Mouse (Mus musculus): ENCODE measurements at regions not wholly inside any gene's neighbourhood (a gene's known extent, or its start where the extent isn't known, plus 50 kb on each side); places are given as distances from the start of the nearest gene placed in this dataset.

GRCm38 (mm10) chr8:113466683-113467082, 168.7 kb upstream of the Mon1b start:
- TF ChIP-seq E2F4 (IDR thresholded peaks at IDR 0.05; ENCODE audit: insufficient read depth) (no peak), MAX (IDR thresholded peaks at IDR 0.05; ENCODE audit: low read depth) (no peak), TCF3 (IDR thresholded peaks at IDR 0.05; ENCODE audit: insufficient read length, low read depth) (no peak), SRF (IDR thresholded peaks at IDR 0.05; ENCODE audit: control insufficient read depth, insufficient read length, low read depth) (no peak), CEBPB (IDR thresholded peaks at IDR 0.05; ENCODE audit: insufficient read depth, poor library complexity, severe bottlenecking) (no peak), POLR2AphosphoS2 (IDR thresholded peaks at IDR 0.05; ENCODE audit: insufficient read length, low read depth) (no peak), POLR2A (IDR thresholded peaks at IDR 0.05; ENCODE audit: insufficient read length, low read depth) (no peak), USF1 (IDR thresholded peaks at IDR 0.05; ENCODE audit: low read depth) (no peak), REST (IDR thresholded peaks at IDR 0.05; ENCODE audit: insufficient read depth, insufficient read length) (no peak), MYOD1 (IDR thresholded peaks at IDR 0.05; ENCODE audit: control insufficient read depth in 1 of 3, insufficient read length in 2 of 3, low read depth in 2 of 3) (no peak), TCF12 (IDR thresholded peaks at IDR 0.05; ENCODE audit: insufficient read depth, poor library complexity, severe bottlenecking) (no peak), MYOG (IDR thresholded peaks at IDR 0.05; ENCODE audit: control insufficient read depth in 1 of 3, insufficient read depth in 1 of 3, insufficient read length in 2 of 3, low read depth in 2 of 3) (no peak)
- H3K4me2 ChIP-seq (ENCODE audit: low read depth) = no peak overlapping the region
- no peaks in the 10 kb centered on the region for H3K27me3 ChIP-seq (ENCODE audit: control insufficient read depth, insufficient read depth, insufficient read length)
- no peak overlapping the region for H3ac ChIP-seq (ENCODE audit: control insufficient read depth, insufficient read length)
- no peaks in the 10 kb centered on the region for H3K79me2 ChIP-seq (ENCODE audit: control insufficient read depth, insufficient read depth)
- H3K36me3 ChIP-seq (ENCODE audit: control insufficient read depth, insufficient read depth) = no peaks in the 10 kb centered on the region
- H3K4me3 ChIP-seq = no peak overlapping the region

GRCm38 (mm10) chr8:113489436-113490107, 145.8 kb upstream of the Mon1b start:
- Histone ChIP-seq H3K4me2 (ENCODE audit: low read depth) (no peak overlapping the region), H3K79me2 (ENCODE audit: control insufficient read depth, insufficient read depth) (no peaks in the 10 kb centered on the region), H3ac (ENCODE audit: control insufficient read depth, insufficient read length) (no peak overlapping the region), H3K36me3 (ENCODE audit: control insufficient read depth, insufficient read depth) (no peaks in the 10 kb centered on the region), H3K27me3 (ENCODE audit: control insufficient read depth, insufficient read depth, insufficient read length) (no peaks in the 10 kb centered on the region), H3K4me3 (no peak overlapping the region)
- TF ChIP-seq USF1 (IDR thresholded peaks at IDR 0.05; ENCODE audit: low read depth) (no peak), POLR2AphosphoS2 (IDR thresholded peaks at IDR 0.05; ENCODE audit: insufficient read length, low read depth) (no peak), SRF (IDR thresholded peaks at IDR 0.05; ENCODE audit: control insufficient read depth, insufficient read length, low read depth) (no peak), MYOD1 (IDR thresholded peaks at IDR 0.05; ENCODE audit: control insufficient read depth in 1 of 3, insufficient read length in 2 of 3, low read depth in 2 of 3) (no peak), TCF3 (IDR thresholded peaks at IDR 0.05; ENCODE audit: insufficient read length, low read depth) (no peak), MAX (IDR thresholded peaks at IDR 0.05; ENCODE audit: low read depth) (no peak), TCF12 (IDR thresholded peaks at IDR 0.05; ENCODE audit: insufficient read depth, poor library complexity, severe bottlenecking) (no peak), MYOG (IDR thresholded peaks at IDR 0.05; ENCODE audit: control insufficient read depth in 1 of 3, insufficient read depth in 1 of 3, insufficient read length in 2 of 3, low read depth in 2 of 3) (no peak), POLR2A (IDR thresholded peaks at IDR 0.05; ENCODE audit: insufficient read length, low read depth) (no peak), E2F4 (IDR thresholded peaks at IDR 0.05; ENCODE audit: insufficient read depth) (no peak), CEBPB (IDR thresholded peaks at IDR 0.05; ENCODE audit: insufficient read depth, poor library complexity, severe bottlenecking) (no peak), REST (IDR thresholded peaks at IDR 0.05; ENCODE audit: insufficient read depth, insufficient read length) (no peak)

- Histone ChIP-seq H3K36me3 (ENCODE audit: control insufficient read depth, insufficient read depth) (no peaks in the 10 kb centered on the region), H3K27me3 (ENCODE audit: control insufficient read depth, insufficient read depth, insufficient read length) (no peaks in the 10 kb centered on the region), H3K4me3 (no peak overlapping the region), H3K79me2 (ENCODE audit: control insufficient read depth, insufficient read depth) (no peaks in the 10 kb centered on the region), H3ac (ENCODE audit: control insufficient read depth, insufficient read length) (no peak overlapping the region), H3K4me2 (ENCODE audit: low read depth) (no peak overlapping the region)
- TF ChIP-seq E2F4 (IDR thresholded peaks at IDR 0.05; ENCODE audit: insufficient read depth) (no peak), MYOD1 (IDR thresholded peaks at IDR 0.05; ENCODE audit: control insufficient read depth in 1 of 3, insufficient read length in 2 of 3, low read depth in 2 of 3) (no peak), POLR2AphosphoS2 (IDR thresholded peaks at IDR 0.05; ENCODE audit: insufficient read length, low read depth) (no peak), TCF3 (IDR thresholded peaks at IDR 0.05; ENCODE audit: insufficient read length, low read depth) (no peak), POLR2A (IDR thresholded peaks at IDR 0.05; ENCODE audit: insufficient read length, low read depth) (no peak), MYOG (IDR thresholded peaks at IDR 0.05; ENCODE audit: control insufficient read depth in 1 of 3, insufficient read depth in 1 of 3, insufficient read length in 2 of 3, low read depth in 2 of 3) (no peak), CEBPB (IDR thresholded peaks at IDR 0.05; ENCODE audit: insufficient read depth, poor library complexity, severe bottlenecking) (no peak), MAX (IDR thresholded peaks at IDR 0.05; ENCODE audit: low read depth) (no peak), TCF12 (IDR thresholded peaks at IDR 0.05; ENCODE audit: insufficient read depth, poor library complexity, severe bottlenecking) (no peak), SRF (IDR thresholded peaks at IDR 0.05; ENCODE audit: control insufficient read depth, insufficient read length, low read depth) (no peak), USF1 (IDR thresholded peaks at IDR 0.05; ENCODE audit: low read depth) (no peak), REST (IDR thresholded peaks at IDR 0.05; ENCODE audit: insufficient read depth, insufficient read length) (no peak)
These were observed 144.5 kb upstream of the Mon1b start for GRCm38 (mm10) chr8:113490891-113491290.

GRCm38 (mm10) chr8:113496896-113497295, 138.5 kb upstream of the Mon1b start:
- no peak overlapping the region for H3ac ChIP-seq (ENCODE audit: control insufficient read depth, insufficient read length)
- H3K4me2 ChIP-seq (ENCODE audit: low read depth) = no peak overlapping the region
- no peak for TF ChIP-seq POLR2AphosphoS2 (IDR thresholded peaks at IDR 0.05; ENCODE audit: insufficient read length, low read depth)
- peak in 1 of 3 experiments; percentile 38 for TF ChIP-seq MYOD1 (IDR thresholded peaks at IDR 0.05; ENCODE audit: control insufficient read depth in 1 of 3, insufficient read length in 2 of 3, low read depth in 2 of 3)
- TF ChIP-seq TCF3 (IDR thresholded peaks at IDR 0.05; ENCODE audit: insufficient read length, low read depth) = no peak
- H3K36me3 ChIP-seq (ENCODE audit: control insufficient read depth, insufficient read depth) = no peaks in the 10 kb centered on the region
- H3K4me3 ChIP-seq = no peak overlapping the region
- H3K27me3 ChIP-seq (ENCODE audit: control insufficient read depth, insufficient read depth, insufficient read length) = no peaks in the 10 kb centered on the region
- no peaks in the 10 kb centered on the region for H3K79me2 ChIP-seq (ENCODE audit: control insufficient read depth, insufficient read depth)

All from myocyte (in vitro differentiated cells).